ENCODE assay signal across 8 mouse cellular contexts in the genomic region with DNA sequence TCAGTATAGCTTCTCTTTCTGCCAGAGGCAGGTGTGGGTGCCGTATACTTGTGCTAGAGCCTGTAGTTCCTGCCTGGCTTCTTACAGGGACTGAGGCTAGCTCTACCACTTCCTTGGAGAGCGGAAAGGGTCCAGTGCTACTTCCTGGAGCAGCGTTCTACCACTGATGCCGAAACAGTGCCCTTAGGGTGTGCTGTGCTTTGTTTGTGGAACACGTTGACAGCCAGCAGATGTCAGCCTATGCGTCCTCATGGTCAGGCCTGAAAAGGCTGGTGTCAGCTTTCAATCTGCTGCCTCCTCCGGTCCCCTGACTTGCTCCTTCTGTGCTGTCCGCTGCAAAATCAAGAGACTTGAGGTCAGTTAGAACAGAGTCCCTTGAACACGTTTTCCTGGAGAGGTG. TPM values are rescaled to one million over a fixed set of nuclear protein-coding genes. Genes with fewer than 3 reads are reported as not detected.
A peak's percentile ranks its signal among the peaks of the same experiment; 100 is the strongest.
DNase-seq lines count a peak whose midpoint lies in the region; ATAC-seq and TF ChIP-seq lines count a peak whose summit lies in the region.

No protein-coding gene starts in this region.

- no peak for TF ChIP-seq POLR2A in lung, adult 2 months (IDR thresholded peaks at IDR 0.05; ENCODE audit: borderline replicate concordance, extremely low read depth, low read depth, low read length)

- peak overlapping the region; percentile 48; the same call in 1 of the 2 replicates for H3K4me2 ChIP-seq in heart, postnatal 0 days (ENCODE audit: low read depth, low read length)

- peaks cover 69% of the 10 kb centered on the region for H3K4me1 ChIP-seq in heart, postnatal 0 days (ENCODE audit: control insufficient read depth, insufficient read depth)
- peaks cover 11% of the 10 kb centered on the region; the same call in 1 of the 2 replicates for H3K4me1 ChIP-seq in lung, adult 2 months (ENCODE audit: control insufficient read depth, insufficient read depth, low read length)

- H3K9me3 ChIP-seq in heart, postnatal 0 days (replicated peaks; ENCODE audit: control insufficient read depth, low read length): no peaks in the 10 kb centered on the region

- intact Hi-C loops in heart, postnatal 36 days (cut with DNase I): loop anchor here (2.0 to 5.0 kb wide), 2 partner anchors 297 to 379 kb away; a partner anchor contains a TSS

- WGBS in heart, postnatal 0 days: 18% methylated on average over 9 of the region's 9 CpGs
- 33% methylated on average over 9 of the region's 9 CpGs for WGBS in lung, adult 2 months

- no peak for TF ChIP-seq EP300 in heart, postnatal 0 days (IDR thresholded peaks at IDR 0.05; ENCODE audit: low read depth)

- ATAC-seq in heart, postnatal 0 days (ENCODE audit: insufficient read depth, low read depth): peak; percentile 49

- H3K4me3 ChIP-seq in heart, postnatal 0 days (ENCODE audit: low read depth, low read length): no peak overlapping the region
- no peak overlapping the region for H3K4me3 ChIP-seq in lung, adult 2 months (replicated peaks; ENCODE audit: extremely low read depth, low read depth, low read length)

- H3K27ac ChIP-seq in heart, postnatal 0 days (ENCODE audit: low read depth): peak overlapping the region; percentile 95

- no peaks in the 10 kb centered on the region for H3K27me3 ChIP-seq in heart, postnatal 0 days (ENCODE audit: control insufficient read depth, insufficient read depth, low read length)

- H3K9ac ChIP-seq in heart, postnatal 0 days (replicated peaks; ENCODE audit: low read depth, low read length): peak overlapping the region; percentile 27

- peak; percentile 67 for TF ChIP-seq CTCF in heart, postnatal 0 days (IDR thresholded peaks at IDR 0.05; ENCODE audit: low read depth)
- peak; percentile 56 for TF ChIP-seq CTCF in lung, adult 2 months (IDR thresholded peaks at IDR 0.05; ENCODE audit: insufficient read depth, low read length)

- peaks cover 8% of the 10 kb centered on the region for H3K36me3 ChIP-seq in heart, postnatal 0 days (replicated peaks; ENCODE audit: control insufficient read depth, insufficient read depth, low read length)

- DNase-seq in heart, adult 11 months: peak; percentile 95
- no peak for DNase-seq in heart, postnatal 36 days
- peak; percentile 65 for DNase-seq in embryo, embryonic 9.5 days (ENCODE audit: extremely low spot score)
- peak; percentile 76 for DNase-seq in heart, postnatal 0 days (ENCODE audit: low spot score)
- no peak for DNase-seq in lung, adult 2 months
- DNase-seq in retina, postnatal 1 day: peak; percentile 75
- no peak for DNase-seq in adrenal gland, adult 8-10 months
- no peak for DNase-seq in thymus, postnatal 4 days

RNA-seq across cellular contexts. Expression of a gene that starts 52.2 kb away (rescaled TPM):
- 10 to 100 TPM; 22.6 to 26.1 TPM for total RNA-seq in heart, postnatal 36 days (2021)
- total RNA-seq in heart, postnatal 0 days (2014; rRNA removed; ENCODE audit: low replicate concordance): 268 and 306 TPM in 2 replicates
- polyA plus RNA-seq in heart, postnatal 0 days (2015; fragmentation: Nextera tagmentation; extraction: Ambion mirVana): 42.8 and 43.2 TPM in 2 replicates
- polyA plus RNA-seq in lung, adult 2 months (2012; rRNA removed): 82.3 and 87.3 TPM in 2 replicates
- 10 to 100 TPM; 17.4 to 36.0 (median 20.6) TPM for total RNA-seq in adrenal gland, adult 8-10 months (2022)

Comparison
In these comparisons a context has a peak if more than half of its experiments do, and no peak if none do; other contexts are left out.
1. DNase-seq: peak in heart, adult 11 months (single experiment), embryo, embryonic 9.5 days (single experiment), heart, postnatal 0 days (single experiment) and retina, postnatal 1 day (single experiment); none in heart, postnatal 36 days (0 of 2), lung, adult 2 months (single experiment), adrenal gland, adult 8-10 months (single experiment) and thymus, postnatal 4 days (single experiment).